Mouse (Mus musculus) adrenal gland, adult 8-10 months (tissue): ENCODE data around the gene Erlin1. TPM values are rescaled to one million over a fixed set of nuclear protein-coding genes. Genes with fewer than 3 reads are reported as not detected.

ENCODE experiments used
- DNase-seq: peaks from one replicate; pipeline ENCODE4 v3.0.0; 2022
- total RNA-seq, 4 experiments: library from RNA; stranded (reverse); gene quantifications; 2 replicates each; pipeline ENCODE4 v1.2.4; 2022

Gene Erlin1
- total RNA-seq, 4 experiments from 2014 or later = 18.5 to 34.0 (median 26.5) TPM

- no peak for DNase-seq
Observed at GRCm38 (mm10) chr19:43998101-43998500, 71.5 kb downstream of the Erlin1 start.

DNA sequence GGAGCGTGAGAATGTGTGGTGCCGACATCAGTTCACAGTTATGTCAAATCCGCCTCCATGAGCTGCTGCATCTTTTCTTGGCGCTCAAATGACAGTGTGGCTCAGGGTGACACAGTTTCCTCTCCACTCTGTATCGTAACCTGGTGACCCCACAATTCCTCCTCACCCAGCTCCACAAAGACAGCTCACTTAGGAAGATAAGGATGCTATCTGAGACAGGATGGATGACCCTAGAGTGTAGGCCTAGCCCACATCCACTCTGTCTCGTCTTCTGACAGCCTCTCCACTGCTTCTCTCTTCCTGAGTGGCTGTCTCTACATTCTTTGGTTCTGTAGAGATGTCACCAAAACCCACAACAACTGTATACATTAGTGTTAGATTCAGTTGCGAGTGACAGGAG is 74.2 kb downstream of the Erlin1 start:
- no peak for DNase-seq

- DNase-seq = no peak
Observed at GRCm38 (mm10) chr19:43992464-43992863, 77.1 kb downstream of the Erlin1 start.

DNA sequence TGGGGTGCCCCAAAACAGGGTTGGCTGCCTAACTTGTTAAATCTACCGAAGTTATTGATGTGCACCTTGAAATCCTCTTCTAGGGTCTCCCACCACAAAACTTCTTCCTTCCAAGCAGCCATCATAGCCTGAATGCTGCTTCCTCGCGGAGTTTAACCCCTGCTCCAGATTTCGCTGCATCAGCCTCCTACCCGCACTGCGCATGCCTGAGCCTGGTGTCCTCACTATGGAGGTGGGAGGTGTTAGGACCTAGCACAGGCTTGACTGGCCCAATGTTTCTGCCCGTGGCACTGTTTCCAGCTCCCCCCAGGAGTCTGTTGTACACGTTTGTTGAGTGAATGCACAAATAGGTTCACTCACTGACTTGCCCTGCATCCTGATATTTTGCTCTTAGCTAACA is 79.2 kb downstream of the Erlin1 start:
- DNase-seq = no peak

DNA sequence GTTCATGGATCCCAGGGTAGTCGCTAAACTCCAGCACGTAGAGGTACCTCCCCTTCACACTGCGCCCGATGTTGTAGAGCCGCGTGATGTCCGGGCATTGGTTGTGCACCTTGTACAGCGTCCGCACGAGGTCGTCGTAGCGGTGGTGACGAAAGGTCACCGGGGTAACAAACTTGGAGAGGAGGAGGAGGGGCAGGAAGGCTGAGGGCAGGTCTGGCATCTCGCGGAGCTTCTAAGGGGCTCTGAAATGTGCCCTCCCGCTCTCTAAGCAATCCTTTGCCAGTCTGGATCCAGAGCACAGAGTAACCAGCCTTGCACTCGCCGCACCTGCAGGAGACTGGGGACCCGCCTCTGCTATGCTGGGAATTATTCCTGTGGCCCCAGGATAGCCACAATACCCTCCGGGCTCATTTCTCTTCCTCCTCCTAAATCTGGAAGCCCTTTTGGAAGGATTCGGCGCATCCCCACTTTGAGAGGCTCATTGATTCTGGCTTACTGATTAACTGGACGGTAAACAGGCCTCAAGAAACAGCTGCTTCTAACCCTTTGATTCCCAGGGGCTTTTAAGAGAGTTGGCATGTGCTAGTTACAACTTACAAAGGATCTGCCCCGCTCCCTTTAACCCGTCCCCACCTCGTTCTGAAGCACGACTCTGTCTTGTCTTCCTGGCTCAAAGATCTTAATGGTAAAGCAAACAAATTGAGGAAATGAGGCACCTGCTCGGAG is 83.4 kb downstream of the Erlin1 start, which contains the start of gene Cpn1:
Gene Cpn1, minus strand, starts transcription at position 488 of the 726 bp plus-strand sequence.
- no peak for DNase-seq

Other genes with a start within 250 kb of the Erlin1 start
- 10 to 100 TPM; 15.2 to 24.8 (median 20.3) TPM for gene Dnmbp, start 129.6 kb downstream of the Erlin1 start, total RNA-seq
- under 1 TPM in 1 of 4 experiments, not detected in 3; 0.12 TPM for gene Cpn1, start 83.2 kb downstream of the Erlin1 start, total RNA-seq
- gene Cyp2c23, start 40.6 kb downstream of the Erlin1 start, total RNA-seq = 1 to 10 TPM in 3 of 4 experiments, under 1 TPM in 1; 0.30 to 2.2 (median 1.0) TPM
- gene Chuk, start 37.7 kb upstream of the Erlin1 start, total RNA-seq = 100 to 1,000 TPM in 2 of 4 experiments, 10 to 100 TPM in 2; 74.5 to 111 (median 93.4) TPM
- 10 to 100 TPM; 24.0 to 35.8 (median 30.0) TPM for gene Cwf19l1, start 66.1 kb upstream of the Erlin1 start, total RNA-seq
- gene Bloc1s2, start 76.7 kb upstream of the Erlin1 start, total RNA-seq = 10 to 100 TPM; 35.7 to 40.9 (median 39.5) TPM
- gene Pkd2l1, start 122.7 kb upstream of the Erlin1 start, total RNA-seq = not detected
- gene Scd3, start 133.5 kb upstream of the Erlin1 start, total RNA-seq = under 1 TPM in 3 of 4 experiments, not detected in 1; 0.06 to 0.31 (median 0.12) TPM
- gene Scd2, start 223.9 kb upstream of the Erlin1 start, total RNA-seq = 1,000 to 10,000 TPM in 3 of 4 experiments, 100 to 1,000 TPM in 1; 965 to 1,225 (median 1,109) TPM